8 mouse cellular contexts compared by ENCODE assay signal in the genomic region with DNA sequence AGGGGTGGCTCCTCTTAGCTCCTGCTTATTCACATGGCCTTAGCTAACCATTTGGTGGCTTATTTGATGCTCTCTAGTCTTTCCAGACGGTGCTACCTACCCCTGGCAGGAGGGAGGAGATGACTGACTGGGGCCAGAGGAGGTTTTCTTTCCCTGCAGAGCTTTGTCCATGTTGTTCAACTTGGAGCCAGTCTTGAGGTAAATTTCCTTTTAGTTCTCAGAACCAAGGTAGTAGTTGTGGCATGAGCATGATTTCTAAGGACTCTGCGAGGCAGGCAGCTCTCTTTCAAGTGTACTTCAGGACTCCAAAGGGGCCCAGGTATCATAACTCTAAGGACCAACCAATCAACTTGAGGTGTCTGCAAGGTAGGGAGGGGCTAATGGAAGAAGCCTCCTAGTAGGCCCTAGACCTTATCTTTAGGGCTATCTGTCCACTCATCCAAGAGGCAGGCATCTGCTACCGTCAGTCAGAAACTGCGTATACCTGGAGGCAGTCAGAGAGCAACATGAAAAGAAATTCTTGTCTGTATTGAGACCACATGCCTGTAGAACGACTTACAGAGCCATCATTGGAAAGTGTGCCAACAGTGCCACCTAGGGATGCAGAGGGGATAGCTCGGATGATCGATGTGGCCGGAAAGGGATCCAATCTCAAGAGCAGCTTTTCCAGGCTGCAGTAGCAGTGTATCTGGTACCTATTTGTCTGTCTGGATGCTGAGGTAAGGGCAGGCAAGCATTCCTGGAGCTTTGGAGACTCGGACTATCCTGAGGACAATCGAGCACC. TPM values are rescaled to one million over a fixed set of nuclear protein-coding genes. Genes with fewer than 3 reads are reported as not detected.
DNase-seq lines count a peak whose midpoint lies in the region; ATAC-seq and TF ChIP-seq lines count a peak whose summit lies in the region.

No protein-coding gene starts in this region.

- no peaks in the 10 kb centered on the region for H3K79me2 ChIP-seq in MEL (ENCODE audit: control insufficient read depth, insufficient read depth, low read length, poor library complexity)

- peak; percentile 53 for ATAC-seq in forebrain, embryonic 13.5 days
- no peak; the same call in 1 of the 2 replicates for ATAC-seq in forebrain, embryonic 15.5 days (replicated peaks)

- H3K9ac ChIP-seq in forebrain, embryonic 13.5 days = no peak overlapping the region
- no peak overlapping the region for H3K9ac ChIP-seq in forebrain, embryonic 15.5 days (replicated peaks)
- no peak overlapping the region for H3K9ac ChIP-seq in MEL (ENCODE audit: control insufficient read depth, low read depth, low read length, poor library complexity, severe bottlenecking)

- no peak for TF ChIP-seq EP300 in MEL (IDR thresholded peaks at IDR 0.05; ENCODE audit: low read depth in 1 of 2, low read length in 2 of 2)

- no peak overlapping the region for H3K4me2 ChIP-seq in forebrain, embryonic 13.5 days
- no peak overlapping the region for H3K4me2 ChIP-seq in forebrain, embryonic 15.5 days (replicated peaks)

- no peak overlapping the region for H3K4me3 ChIP-seq in forebrain, embryonic 13.5 days
- no peak overlapping the region for H3K4me3 ChIP-seq in forebrain, embryonic 15.5 days
- no peak overlapping the region for H3K4me3 ChIP-seq in MEL (ENCODE audit: control insufficient read depth in 1 of 2, insufficient read depth in 1 of 2, low read depth in 2 of 2, low read length in 2 of 2)
- H3K4me3 ChIP-seq in cerebellum, adult 2 months (replicated peaks; ENCODE audit: insufficient read depth, low read depth, low read length) = no peak overlapping the region
- no peak overlapping the region for H3K4me3 ChIP-seq in layer of hippocampus, adult 2 months

- H3K9me3 ChIP-seq in forebrain, embryonic 13.5 days (replicated peaks) = no peaks in the 10 kb centered on the region
- H3K9me3 ChIP-seq in forebrain, embryonic 15.5 days = no peaks in the 10 kb centered on the region
- no peaks in the 10 kb centered on the region for H3K9me3 ChIP-seq in MEL (replicated peaks; ENCODE audit: insufficient read depth, low read length)

- peak; percentile 67 for DNase-seq in MEL (ENCODE audit: low read depth, low spot score)
- peak; percentile 67 to 68 for DNase-seq in cerebellum, adult 2 months
- peak; percentile 41 for DNase-seq in gastrocnemius, postnatal 10 days
- peak; percentile 64 to 72 for DNase-seq in layer of hippocampus, adult 2 months (ENCODE audit: low spot score in 2 of 2)
- peak; percentile 79 for DNase-seq in lung, postnatal 36 days
- DNase-seq in right cerebral cortex, postnatal 4 days = peak; percentile 67

- WGBS in forebrain, embryonic 13.5 days = 50% methylated on average over 10 of the region's 10 CpGs
- 52% methylated on average over 10 of the region's 10 CpGs for WGBS in forebrain, embryonic 15.5 days
- WGBS in cerebellum, adult 2 months = 44% methylated on average over 10 of the region's 10 CpGs

- TF ChIP-seq RAD21 in MEL (IDR thresholded peaks at IDR 0.05; ENCODE audit: low read depth, low read length) = peak; percentile 88

- no peaks in the 10 kb centered on the region for H3K27me3 ChIP-seq in forebrain, embryonic 13.5 days
- H3K27me3 ChIP-seq in forebrain, embryonic 15.5 days = no peaks in the 10 kb centered on the region
- H3K27me3 ChIP-seq in MEL (ENCODE audit: control insufficient read depth in 1 of 2, insufficient read depth in 2 of 2, low read length in 2 of 2) = peaks cover 8 to 12% of the 10 kb centered on the region in 2 experiments
- no peaks in the 10 kb centered on the region for H3K27me3 ChIP-seq in cerebellum, adult 2 months (ENCODE audit: control insufficient read depth, insufficient read depth, low read length)

- peak; percentile 74 to 83 (median 75) for TF ChIP-seq CTCF in MEL (IDR thresholded peaks at IDR 0.05 in 2 of 3, conservative IDR thresholded peaks at IDR 0.05 in 1 of 3; ENCODE audit: control insufficient read depth in 1 of 3, insufficient read depth in 1 of 3, low read depth in 2 of 3, low read length in 3 of 3, poor library complexity in 1 of 3, severe bottlenecking in 1 of 3)
- TF ChIP-seq CTCF in cerebellum, adult 2 months (IDR thresholded peaks at IDR 0.05; ENCODE audit: borderline replicate concordance, insufficient read depth, low read depth, low read length) = peak; percentile 92
- peak; percentile 92 for TF ChIP-seq CTCF in layer of hippocampus, adult 2 months (conservative IDR thresholded peaks at IDR 0.05)

- H3K36me3 ChIP-seq in forebrain, embryonic 13.5 days (ENCODE audit: poor library complexity, severe bottlenecking) = peaks cover 38% of the 10 kb centered on the region
- peaks cover 33% of the 10 kb centered on the region for H3K36me3 ChIP-seq in forebrain, embryonic 15.5 days
- no peaks in the 10 kb centered on the region for H3K36me3 ChIP-seq in MEL (ENCODE audit: control insufficient read depth in 1 of 2, insufficient read depth in 2 of 2, low read length in 2 of 2)

- no peaks in the 10 kb centered on the region for H3K4me1 ChIP-seq in forebrain, embryonic 13.5 days
- no peaks in the 10 kb centered on the region for H3K4me1 ChIP-seq in forebrain, embryonic 15.5 days
- no peaks in the 10 kb centered on the region for H3K4me1 ChIP-seq in MEL (ENCODE audit: control insufficient read depth in 1 of 2, insufficient read depth in 2 of 2, low read length in 2 of 2)
- H3K4me1 ChIP-seq in cerebellum, adult 2 months (ENCODE audit: control insufficient read depth, insufficient read depth, low read length) = peaks cover 32% of the 10 kb centered on the region

- no peak overlapping the region for H3K27ac ChIP-seq in forebrain, embryonic 13.5 days
- H3K27ac ChIP-seq in forebrain, embryonic 15.5 days (replicated peaks) = no peak overlapping the region
- no peak overlapping the region for H3K27ac ChIP-seq in MEL (ENCODE audit: control insufficient read depth, low read depth, low read length)
- no peak overlapping the region for H3K27ac ChIP-seq in cerebellum, adult 2 months (ENCODE audit: insufficient read depth, low read length)
- no peak overlapping the region for H3K27ac ChIP-seq in layer of hippocampus, adult 2 months

- no peak for TF ChIP-seq POLR2A in MEL (IDR thresholded peaks at IDR 0.05; ENCODE audit: control insufficient read depth in 1 of 2, insufficient read depth in 1 of 2, low read depth in 1 of 2, low read length in 2 of 2, poor library complexity in 1 of 2)
- no peak for TF ChIP-seq POLR2A in cerebellum, adult 2 months (IDR thresholded peaks at IDR 0.05; ENCODE audit: borderline replicate concordance, insufficient read depth, low read length)

TF ChIP-seq in MEL, 35 proteins besides CTCF, POLR2A, EP300 and RAD21:
- TF ChIP-seq SMC3 (IDR thresholded peaks at IDR 0.05; ENCODE audit: low read depth, low read length) (peak; percentile 78), MAFK (IDR thresholded peaks at IDR 0.05; ENCODE audit: borderline replicate concordance, low read depth, low read length) (no peak), ZC3H11A (IDR thresholded peaks at IDR 0.05; ENCODE audit: low read depth, low read length) (peak; percentile 61), UBTF (IDR thresholded peaks at IDR 0.05; ENCODE audit: borderline replicate concordance, insufficient read depth, low read depth, low read length) (no peak), NRF1 (IDR thresholded peaks at IDR 0.05; ENCODE audit: insufficient read depth, low read depth, low read length, poor library complexity, severe bottlenecking) (no peak)

RNA-seq across cellular contexts. Expression of a gene that starts 50.5 kb away (rescaled TPM):
- polyA plus RNA-seq in forebrain, embryonic 13.5 days (2015; fragmentation: Nextera tagmentation; extraction: Ambion mirVana) = 1.4 and 1.8 TPM in 2 replicates
- polyA plus RNA-seq in forebrain, embryonic 15.5 days (2015; fragmentation: Nextera tagmentation; extraction: Ambion mirVana) = 2.6 TPM in 2 replicates
- total RNA-seq in MEL (2012; rRNA removed) = not detected in 2 replicates
- not detected for polyA plus RNA-seq in MEL (2012; ENCODE audit: insufficient read depth in 1 of 2, insufficient read length in 2 of 2, low read depth in 1 of 2, low replicate concordance in 2 of 2, missing spikeins in 1 of 2)
- 4.1 and 4.9 TPM in 2 replicates for polyA plus RNA-seq in cerebellum, adult 2 months (2012; rRNA removed)
- under 1 TPM; 0.43 to 0.45 TPM for total RNA-seq in gastrocnemius, postnatal 10 days (2021)
- total RNA-seq in layer of hippocampus, adult 2 months (2021) = 1 to 10 TPM; 1.3 to 1.7 TPM
